Mouse (Mus musculus): ENCODE data around the gene Mug1. TPM values are rescaled to one million over a fixed set of nuclear protein-coding genes. Genes with fewer than 3 reads are reported as not detected.
"Not testable (repeated sequence)": the region's sequence is repeated elsewhere in the genome, so short reads cannot be mapped to it uniquely, and the experiment has no call there.

Mug1 gene
- total RNA-seq (2021) = not detected
- long read RNA-seq, experiment 1 = 0 reads
- long read RNA-seq, experiment 2 = 0 reads

DNA sequence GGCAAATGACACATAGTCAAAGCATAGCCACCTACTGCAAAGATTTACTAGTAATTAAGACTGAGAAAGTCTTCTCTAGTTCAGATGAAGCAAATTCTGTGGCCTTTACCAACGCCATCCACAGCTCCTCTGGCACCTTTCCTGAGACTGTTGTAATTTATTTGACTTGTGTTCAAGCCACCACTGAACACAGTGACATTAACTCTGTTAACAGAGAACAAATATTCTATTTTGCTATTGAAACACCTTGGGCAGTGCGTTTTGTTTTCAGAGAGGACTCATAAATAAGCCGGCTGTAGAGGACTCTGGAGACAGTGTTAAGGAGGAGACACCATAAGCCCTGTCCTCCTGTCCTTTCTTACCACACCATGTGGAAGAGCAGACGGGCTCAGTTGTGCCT is at the start of gene Mug1:
Gene Mug1, plus strand, starts transcription at position 271 of the 400 bp plus-strand sequence.
- H3K4me3 ChIP-seq; DNase-seq (ENCODE audit: extremely low spot score in 1 of 2, low spot score in 2 of 2); H3K27ac ChIP-seq; intact Hi-C loops (cut with DNase I): not testable (repeated sequence)

DNA sequence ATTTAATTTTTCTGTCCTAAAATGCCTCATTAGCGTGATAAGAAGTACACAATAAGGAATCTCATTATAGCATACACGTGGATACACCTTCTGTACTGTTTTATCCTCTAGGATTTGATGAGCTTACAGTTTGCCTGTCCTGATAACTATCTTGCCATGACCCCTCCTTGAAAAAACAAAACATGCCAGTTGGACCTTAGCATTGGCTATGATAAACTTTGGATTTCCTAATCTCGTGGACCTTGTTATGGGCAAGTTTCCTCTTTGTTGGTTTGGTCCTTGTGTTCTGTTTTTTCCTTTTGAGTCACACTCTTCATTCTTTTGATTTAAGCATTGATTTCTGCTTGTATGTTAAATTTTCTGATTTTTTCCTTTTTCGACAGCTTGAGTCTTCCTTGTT is 10.3 kb upstream of the Mug1 start:
- Histone ChIP-seq H3K4me3 (no peak overlapping the region), H3K27ac (no peak overlapping the region)
- no peak for TF ChIP-seq CTCF (IDR thresholded peaks at IDR 0.05)
- no peak for DNase-seq (ENCODE audit: extremely low spot score in 1 of 2, low spot score in 2 of 2)
- intact Hi-C loops (cut with DNase I) = no loop called here

DNA sequence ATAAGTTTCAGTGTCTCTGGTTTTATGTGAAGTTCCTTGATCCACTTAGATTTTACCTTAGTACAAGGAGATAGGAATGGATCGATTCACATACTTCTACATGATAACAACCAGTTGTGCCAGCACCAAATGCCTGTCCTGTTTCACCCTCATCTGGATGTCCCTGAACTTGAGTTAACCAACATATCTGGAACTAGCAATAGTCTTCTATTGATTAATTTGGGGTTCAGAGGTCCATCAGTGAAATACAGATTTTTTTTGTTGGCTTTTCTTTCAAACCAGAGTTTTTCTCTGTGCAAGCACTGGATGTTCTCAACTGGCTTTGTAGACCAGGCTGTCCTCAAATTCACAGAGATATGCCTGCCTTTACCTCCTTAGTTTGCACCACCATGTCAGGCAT is 2.0 kb upstream of the Mug1 start:
- no peak overlapping the region for H3K4me3 ChIP-seq
- intact Hi-C loops (cut with DNase I) = no loop called here
- no peak overlapping the region for H3K27ac ChIP-seq
- TF ChIP-seq CTCF (IDR thresholded peaks at IDR 0.05) = no peak
- DNase-seq (ENCODE audit: extremely low spot score in 1 of 2, low spot score in 2 of 2) = no peak

DNA sequence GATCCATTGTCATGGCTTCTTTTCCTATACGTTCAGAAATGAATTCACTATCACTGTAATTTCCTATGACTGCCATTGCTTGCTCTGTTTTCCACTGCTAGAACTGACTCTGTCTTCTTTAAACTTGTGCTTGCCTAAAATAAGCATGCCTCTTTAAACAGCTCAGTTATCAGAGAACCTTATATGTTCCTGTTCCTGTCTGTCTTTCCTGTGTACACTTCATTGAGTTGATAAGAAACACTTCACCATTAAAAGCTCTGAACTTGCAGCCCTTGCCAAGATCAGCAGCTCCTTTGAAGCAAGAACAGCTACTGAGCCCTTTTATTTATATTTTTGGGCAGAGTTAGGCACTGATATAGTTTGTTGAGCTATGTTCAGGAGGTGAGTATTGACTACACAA is 10.0 kb downstream of the Mug1 start:
- intact Hi-C loops (cut with DNase I) = no loop called here
- no peak overlapping the region for H3K4me3 ChIP-seq
- TF ChIP-seq CTCF (IDR thresholded peaks at IDR 0.05) = no peak

More for the DNA sequence above, 10.0 kb downstream of the Mug1 start:
- no peak overlapping the region for H3K27ac ChIP-seq
- no peak for DNase-seq (ENCODE audit: extremely low spot score in 1 of 2, low spot score in 2 of 2)

Other genes with a start within 250 kb of the Mug1 start
- 1 to 10 TPM; 2.6 to 2.9 TPM for gene A2m, start 203.2 kb upstream of the Mug1 start, total RNA-seq (2021)
- gene Gm7298, start 105.6 kb upstream of the Mug1 start, total RNA-seq (2021) = not detected
- not detected for gene Mug2, start 168.2 kb downstream of the Mug1 start, total RNA-seq (2021)